Mouse (Mus musculus) neural tube, embryonic 11.5 days (tissue): ENCODE results near the gene Gm20503. TPM values are rescaled to one million over a fixed set of nuclear protein-coding genes. Genes with fewer than 3 reads are reported as not detected.

Experiments used
- ATAC-seq: fragments of 200-750 bp; cut with Nextera tagmentation; 2 replicates; pipeline ENCODE4 v1.8.0; 2017; ENCODE audit warnings: moderate number of reproducible peaks, mild to moderate bottlenecking, moderate TSS enrichment, moderate library complexity; ENCODE audit not compliant: insufficient read depth, low FRiP score, low TSS enrichment
- DNase-seq: peaks from one replicate; pipeline ENCODE4 v3.0.0-alpha.2; 2015; ENCODE audit warnings: low spot score
- H3K27ac ChIP-seq: fragments of 300-500 bp; sonication (generic); 2 replicates; pipeline ENCODE4 v1.5.1; 2014; ENCODE audit warnings: low read depth, mild to moderate bottlenecking, low read length
- H3K27me3 ChIP-seq: fragments of 300-500 bp; sonication (generic); 2 replicates; pipeline ENCODE4 v1.6.1; 2014; ENCODE audit warnings: mild to moderate bottlenecking, low read length, mixed read lengths; ENCODE audit not compliant: control insufficient read depth, insufficient read depth
- H3K36me3 ChIP-seq: fragments of 300-500 bp; sonication (generic); 2 replicates; pipeline ENCODE4 v1.6.1; 2014; ENCODE audit warnings: mild to moderate bottlenecking, low read length, moderate library complexity, mixed read lengths; ENCODE audit not compliant: control insufficient read depth, insufficient read depth
- H3K4me1 ChIP-seq: fragments of 300-500 bp; sonication (generic); 2 replicates; pipeline ENCODE4 v1.6.1; 2014; ENCODE audit warnings: low read length, mixed read lengths; ENCODE audit not compliant: control insufficient read depth, insufficient read depth
- H3K4me2 ChIP-seq: fragments of 300-500 bp; sonication (generic); 2 replicates; pipeline ENCODE4 v1.6.1; 2014; ENCODE audit warnings: low read depth, mild to moderate bottlenecking, moderate library complexity
- H3K4me3 ChIP-seq: fragments of 300-500 bp; sonication (generic); 2 replicates; pipeline ENCODE4 v1.5.1; 2014; ENCODE audit warnings: low read depth, low read length
- H3K9ac ChIP-seq: fragments of 300-500 bp; sonication (generic); 2 replicates; pipeline ENCODE4 v1.6.1; 2014; ENCODE audit warnings: mild to moderate bottlenecking, low read length
- H3K9me3 ChIP-seq: fragments of 300-500 bp; sonication (generic); 2 replicates; pipeline ENCODE4 v1.6.1; 2016; ENCODE audit warnings: low read length; ENCODE audit not compliant: control insufficient read depth
- WGBS: fragments of 180-500 bp; shearing (Covaris S2); extraction: QIAGEN DNeasy Blood & Tissue Kit; methylation state at CpG from one replicate; pipeline ENCODE4 v1.1.7; 2014; 5-methylcytosine and 5-hydroxymethylcytosine counted together
- polyA plus RNA-seq: library from polyadenylated mRNA; unstranded; fragments of >200 nt; fragmentation: Nextera tagmentation; extraction: Ambion mirVana; gene quantifications from 2 replicates; pipeline ENCODE4 v1.2.1, GENCODE M21; 2014

Gene Gm20503
- polyA plus RNA-seq, 1 experiment from 2014 or later: 8.3 TPM

GRCm38 (mm10) chr4:59043074-59043473 lies 40.1 kb downstream of the Gm20503 start:
- no peak for ATAC-seq
- H3K36me3 ChIP-seq: no peaks in the 10 kb centered on the region
- H3K4me3 ChIP-seq: no peak overlapping the region
- no peak overlapping the region for H3K9ac ChIP-seq
- no peaks in the 10 kb centered on the region for H3K27me3 ChIP-seq
- H3K27ac ChIP-seq: no peak overlapping the region
- 95% methylated on average over 5 of the region's 5 CpGs for WGBS
- no peak for DNase-seq
- H3K4me2 ChIP-seq: no peak overlapping the region
- no peaks in the 10 kb centered on the region for H3K4me1 ChIP-seq
- H3K9me3 ChIP-seq: no peaks in the 10 kb centered on the region

GRCm38 (mm10) chr4:59043891-59044290 lies 40.9 kb downstream of the Gm20503 start:
- no peak for ATAC-seq
- WGBS: 92% methylated on average over 6 of the region's 6 CpGs
- no peaks in the 10 kb centered on the region for H3K4me1 ChIP-seq
- no peak overlapping the region for H3K4me2 ChIP-seq
- H3K36me3 ChIP-seq: no peaks in the 10 kb centered on the region
- H3K27ac ChIP-seq: no peak overlapping the region
- H3K9ac ChIP-seq: no peak overlapping the region
- H3K4me3 ChIP-seq: no peak overlapping the region
- no peaks in the 10 kb centered on the region for H3K9me3 ChIP-seq
- no peak for DNase-seq
- no peaks in the 10 kb centered on the region for H3K27me3 ChIP-seq

- DNase-seq (no peak), ATAC-seq (no peak)
- 25% methylated on average over 3 of the region's 3 CpGs for WGBS
- Histone ChIP-seq H3K9me3 (no peaks in the 10 kb centered on the region), H3K27me3 (no peaks in the 10 kb centered on the region), H3K4me2 (no peak overlapping the region), H3K9ac (no peak overlapping the region), H3K27ac (no peak overlapping the region), H3K4me3 (no peak overlapping the region), H3K36me3 (no peaks in the 10 kb centered on the region), H3K4me1 (no peaks in the 10 kb centered on the region)
Measured at GRCm38 (mm10) chr4:59047222-59047621, 44.2 kb downstream of the Gm20503 start.

- no peak for ATAC-seq
- Histone ChIP-seq H3K27ac (no peak overlapping the region), H3K27me3 (no peaks in the 10 kb centered on the region), H3K4me1 (no peaks in the 10 kb centered on the region), H3K9ac (no peak overlapping the region), H3K4me3 (no peak overlapping the region), H3K36me3 (no peaks in the 10 kb centered on the region), H3K9me3 (no peaks in the 10 kb centered on the region), H3K4me2 (no peak overlapping the region)
- 94% methylated on average over 1 of the region's 1 CpGs for WGBS
- DNase-seq: no peak
Measured at GRCm38 (mm10) chr4:59051081-59051480, 48.1 kb downstream of the Gm20503 start.

- Histone ChIP-seq H3K9ac (no peak overlapping the region), H3K27ac (no peak overlapping the region), H3K4me3 (no peak overlapping the region), H3K36me3 (no peaks in the 10 kb centered on the region), H3K27me3 (no peaks in the 10 kb centered on the region), H3K4me1 (no peaks in the 10 kb centered on the region), H3K4me2 (no peak overlapping the region), H3K9me3 (no peaks in the 10 kb centered on the region)
- DNase-seq (no peak), ATAC-seq (no peak)
- WGBS: 87% methylated on average over 3 of the region's 3 CpGs
Measured at GRCm38 (mm10) chr4:59057929-59058328, 54.9 kb downstream of the Gm20503 start.

GRCm38 (mm10) chr4:59062526-59062925 lies 59.5 kb downstream of the Gm20503 start:
- ATAC-seq: no peak
- 82% methylated on average over 12 of the region's 12 CpGs for WGBS
- H3K4me2 ChIP-seq: no peak overlapping the region
- no peak overlapping the region for H3K4me3 ChIP-seq
- no peaks in the 10 kb centered on the region for H3K36me3 ChIP-seq
- no peaks in the 10 kb centered on the region for H3K27me3 ChIP-seq
- H3K4me1 ChIP-seq: no peaks in the 10 kb centered on the region
- H3K9me3 ChIP-seq: no peaks in the 10 kb centered on the region
- no peak overlapping the region for H3K9ac ChIP-seq
- no peak overlapping the region for H3K27ac ChIP-seq
- no peak for DNase-seq

GRCm38 (mm10) chr4:59069276-59069675 lies 66.3 kb downstream of the Gm20503 start:
- H3K9me3 ChIP-seq: no peaks in the 10 kb centered on the region
- no peak overlapping the region for H3K9ac ChIP-seq
- ATAC-seq (no peak), DNase-seq (no peak)
- H3K4me1 ChIP-seq: no peaks in the 10 kb centered on the region
- no peaks in the 10 kb centered on the region for H3K36me3 ChIP-seq
- H3K27ac ChIP-seq: no peak overlapping the region
- H3K27me3 ChIP-seq: no peaks in the 10 kb centered on the region
- no peak overlapping the region for H3K4me2 ChIP-seq
- 63% methylated on average over 3 of the region's 3 CpGs for WGBS
- H3K4me3 ChIP-seq: no peak overlapping the region

- ATAC-seq (no peak), DNase-seq (no peak)
- Histone ChIP-seq H3K4me2 (no peak overlapping the region), H3K9ac (no peak overlapping the region), H3K4me3 (no peak overlapping the region), H3K27ac (no peak overlapping the region), H3K9me3 (no peaks in the 10 kb centered on the region), H3K4me1 (no peaks in the 10 kb centered on the region), H3K27me3 (no peaks in the 10 kb centered on the region), H3K36me3 (no peaks in the 10 kb centered on the region)
- 91% methylated on average over 2 of the region's 2 CpGs for WGBS
Measured at GRCm38 (mm10) chr4:59083430-59083829, 80.4 kb downstream of the Gm20503 start.

GRCm38 (mm10) chr4:59089391-59089790 lies 86.4 kb downstream of the Gm20503 start:
- Histone ChIP-seq H3K27ac (no peak overlapping the region), H3K27me3 (no peaks in the 10 kb centered on the region), H3K9ac (no peak overlapping the region), H3K4me2 (no peak overlapping the region), H3K36me3 (no peaks in the 10 kb centered on the region), H3K4me3 (no peak overlapping the region), H3K4me1 (no peaks in the 10 kb centered on the region), H3K9me3 (no peaks in the 10 kb centered on the region)
- no peak for DNase-seq
- ATAC-seq: no peak
- WGBS: 75% methylated on average over 1 of the region's 1 CpGs
